Mouse (Mus musculus) cerebellum, postnatal 10 days (tissue): Measurements from ENCODE around the gene Gm28308.

Source experiments
- DNase-seq, 2 experiments: peaks; one replicate each; pipeline ENCODE4 v3.0.0; 2021; ENCODE audit warnings: mixed read lengths in 2 of 2

Gm28308 gene

GRCm38 (mm10) chr6:52204050-52204752 lies 8.9 kb downstream of the Gm28308 start, which contains the start of gene Hoxa5:
Gene Hoxa5 (minus strand): TSS chr6:52204587.
- peak; percentile 67 to 71 for DNase-seq

- DNase-seq: peak; percentile 37 to 40
Observed at GRCm38 (mm10) chr6:52203371-52204049, 9.6 kb downstream of the Gm28308 start.

- DNase-seq: no peak
Observed at GRCm38 (mm10) chr6:52203121-52203370, 10.1 kb downstream of the Gm28308 start.

- DNase-seq: peak in 1 of 2 experiments; percentile 23
Observed at GRCm38 (mm10) chr6:52202362-52203120, 10.6 kb downstream of the Gm28308 start.

GRCm38 (mm10) chr6:52201269-52201668 lies 11.9 kb downstream of the Gm28308 start:
- no peak for DNase-seq

- DNase-seq: no peak
Observed at GRCm38 (mm10) chr6:52200751-52201250, 12.3 kb downstream of the Gm28308 start.

- no peak for DNase-seq
Observed at GRCm38 (mm10) chr6:52200073-52200750, 12.9 kb downstream of the Gm28308 start.

- peak in 1 of 2 experiments; percentile 58 for DNase-seq
Observed at GRCm38 (mm10) chr6:52197271-52197670, 15.9 kb downstream of the Gm28308 start.

GRCm38 (mm10) chr6:52196811-52197210 lies 16.3 kb downstream of the Gm28308 start:
- DNase-seq: no peak

- peak in 1 of 2 experiments; percentile 31 for DNase-seq
Observed at GRCm38 (mm10) chr6:52194690-52195089, 18.4 kb downstream of the Gm28308 start.

GRCm38 (mm10) chr6:52191860-52192550 lies 21.1 kb downstream of the Gm28308 start:
- peak; percentile 62 to 75 for DNase-seq

- no peak for DNase-seq
Observed at GRCm38 (mm10) chr6:52190906-52191810, 22.0 kb downstream of the Gm28308 start, which contains the start of gene Hoxa4. Gene Hoxa4 (minus strand): TSS chr6:52191753.

- no peak for DNase-seq
Observed at GRCm38 (mm10) chr6:52190410-52190809, 22.7 kb downstream of the Gm28308 start.

- no peak for DNase-seq
Observed at GRCm38 (mm10) chr6:52189909-52190308, 23.2 kb downstream of the Gm28308 start.

GRCm38 (mm10) chr6:52189172-52189591 lies 24.0 kb downstream of the Gm28308 start:
- no peak for DNase-seq

GRCm38 (mm10) chr6:52186500-52186899 lies 26.6 kb downstream of the Gm28308 start:
- no peak for DNase-seq

GRCm38 (mm10) chr6:52185834-52186233 lies 27.3 kb downstream of the Gm28308 start:
- DNase-seq: no peak

GRCm38 (mm10) chr6:52185222-52185621 lies 27.9 kb downstream of the Gm28308 start:
- no peak for DNase-seq

GRCm38 (mm10) chr6:52184668-52185067 lies 28.5 kb downstream of the Gm28308 start:
- no peak for DNase-seq

- DNase-seq: no peak
Observed at GRCm38 (mm10) chr6:52183311-52184080, 29.6 kb downstream of the Gm28308 start.
